Mouse (Mus musculus) left cerebral cortex, adult 2 months (tissue): ENCODE results near the gene Thbd. TPM values are rescaled to one million over a fixed set of nuclear protein-coding genes. Genes with fewer than 3 reads are reported as not detected.

Source experiments
- DNase-seq, 2 experiments: peaks; one replicate each; pipeline ENCODE4 v3.0.0; 2021 to 2022; ENCODE audit warnings: low spot score in 2 of 2, mixed read lengths in 1 of 2; ENCODE audit errors: extremely low spot score in 1 of 2
- H3K27ac ChIP-seq: fragments of 200-600 bp; 2 replicates; pipeline ENCODE4 v1.8.1; 2022
- H3K4me3 ChIP-seq: fragments of 200-600 bp; 2 replicates; pipeline ENCODE4 v1.8.1; 2022
- CTCF ChIP-seq: fragments of 200-600 bp; IDR thresholded peaks from 2 replicates; pipeline ENCODE4 v1.8.1; 2022; ENCODE audit warnings: antibody characterized with exemption, mild to moderate bottlenecking, moderate library complexity
- intact Hi-C: fragments of 180-260 bp; cut with DNase I; formaldehyde crosslinking; loops from one replicate; pipeline ENCODE4 v1.15.1; 2025
- long read RNA-seq, 2 experiments: library from polyadenylated mRNA; stranded (forward); transcript quantifications; one replicate each; pipeline ENCODE4 v2.0.0; 2021; ENCODE audit warnings: borderline mapping rate in 2 of 2
- total RNA-seq, 2 experiments: library from RNA; stranded (reverse); gene quantifications; 2 replicates each; pipeline ENCODE4 v1.2.3; 2021

The Thbd gene
- 10 to 100 TPM; 12.3 to 13.0 TPM for total RNA-seq
- long read RNA-seq, experiment 1, transcript Thbd-201 (1 exons, 3,723 nt), result major isoform, 15 of 15 reads
- long read RNA-seq, experiment 1, partial matches to known transcripts, result 0 of 15 reads
- long read RNA-seq, experiment 1, other reads (novel, unspliced or antisense), result 0 of 15 reads
- long read RNA-seq, experiment 2, transcript Thbd-201 (1 exons, 3,723 nt), result major isoform, 14 of 14 reads
- long read RNA-seq, experiment 2, partial matches to known transcripts, result 0 of 14 reads
- long read RNA-seq, experiment 2, other reads (novel, unspliced or antisense), result 0 of 14 reads

GRCm38 (mm10) chr2:148407870-148408760 lies at the start of gene Thbd:
Gene Thbd, minus strand, starts transcription at chr2:148408188.
- intact Hi-C loops, result loop anchor here (5.0 kb wide), 3 partner anchors 129 to 249 kb away; no protein-coding TSS in a partner anchor
- H3K27ac ChIP-seq, result peak within 1 kb of the TSS; percentile 57
- DNase-seq, result peak in 1 of 2 experiments; percentile 22
- H3K4me3 ChIP-seq, result peak within 1 kb of the TSS; percentile 40
- TF ChIP-seq CTCF, result no peak

GRCm38 (mm10) chr2:148455341-148455740 lies 47.4 kb upstream of the Thbd start:
- no peak overlapping the region for H3K27ac ChIP-seq
- no peak for DNase-seq
- no peak overlapping the region for H3K4me3 ChIP-seq
- intact Hi-C loops, result no loop called here
- TF ChIP-seq CTCF, result no peak

GRCm38 (mm10) chr2:148454014-148454542 lies 46.1 kb upstream of the Thbd start:
- Histone ChIP-seq H3K27ac (no peak overlapping the region), H3K4me3 (no peak overlapping the region)
- TF ChIP-seq CTCF, result no peak
- DNase-seq, result no peak
- intact Hi-C loops, result no loop called here

- no peak for DNase-seq
- no peak overlapping the region for H3K4me3 ChIP-seq
- no peak for TF ChIP-seq CTCF
- H3K27ac ChIP-seq, result no peak overlapping the region
- intact Hi-C loops, result no loop called here
Measured at GRCm38 (mm10) chr2:148453061-148453460, 45.1 kb upstream of the Thbd start.

- DNase-seq, result no peak
- intact Hi-C loops, result no loop called here
- no peak overlapping the region for H3K4me3 ChIP-seq
- TF ChIP-seq CTCF, result no peak
- no peak overlapping the region for H3K27ac ChIP-seq
Measured at GRCm38 (mm10) chr2:148451498-148451897, 43.5 kb upstream of the Thbd start.

GRCm38 (mm10) chr2:148450616-148451015 lies 42.6 kb upstream of the Thbd start:
- intact Hi-C loops, result no loop called here
- Histone ChIP-seq H3K27ac (no peak overlapping the region), H3K4me3 (no peak overlapping the region)
- no peak for DNase-seq
- TF ChIP-seq CTCF, result no peak

GRCm38 (mm10) chr2:148449659-148450058 lies 41.7 kb upstream of the Thbd start:
- no peak for DNase-seq
- TF ChIP-seq CTCF, result no peak
- intact Hi-C loops, result no loop called here
- H3K4me3 ChIP-seq, result no peak overlapping the region
- H3K27ac ChIP-seq, result no peak overlapping the region

- TF ChIP-seq CTCF, result no peak
- Histone ChIP-seq H3K4me3 (no peak overlapping the region), H3K27ac (no peak overlapping the region)
- intact Hi-C loops, result no loop called here
- DNase-seq, result no peak
Measured at GRCm38 (mm10) chr2:148446446-148446845, 38.5 kb upstream of the Thbd start.

- intact Hi-C loops, result no loop called here
- no peak for TF ChIP-seq CTCF
- Histone ChIP-seq H3K4me3 (no peak overlapping the region), H3K27ac (no peak overlapping the region)
- DNase-seq, result no peak
Measured at GRCm38 (mm10) chr2:148445616-148446015, 37.6 kb upstream of the Thbd start.

GRCm38 (mm10) chr2:148444472-148444871 lies 36.5 kb upstream of the Thbd start:
- TF ChIP-seq CTCF, result no peak
- intact Hi-C loops, result no loop called here
- Histone ChIP-seq H3K27ac (no peak overlapping the region), H3K4me3 (no peak overlapping the region)
- DNase-seq, result no peak

GRCm38 (mm10) chr2:148443249-148443958 lies 35.4 kb upstream of the Thbd start, which contains the start of gene Cd93:
Gene Cd93, minus strand, starts transcription at chr2:148443563.
- intact Hi-C loops, result no loop called here
- H3K4me3 ChIP-seq, result peak within 1 kb of the TSS; percentile 30
- peak within 1 kb of the TSS; percentile 62 for H3K27ac ChIP-seq

More at GRCm38 (mm10) chr2:148443249-148443958, 35.4 kb upstream of the Thbd start, which contains the start of gene Cd93:
- no peak for DNase-seq
- TF ChIP-seq CTCF, result no peak
